Mouse (Mus musculus): Measurements from ENCODE around the gene Zfp106.

GRCm38 (mm10) chr2:120468011-120468410 lies 95.6 kb downstream of the Zfp106 start:
- no peak for TF ChIP-seq CTCF (IDR thresholded peaks at IDR 0.05; ENCODE audit: control insufficient read depth, insufficient read depth, insufficient read length)
- TF ChIP-seq USF1 (IDR thresholded peaks at IDR 0.05; ENCODE audit: low read depth), result no peak
- no peak for TF ChIP-seq MYOD1 (IDR thresholded peaks at IDR 0.05; ENCODE audit: control insufficient read depth, insufficient read length, low read depth)
- no peak for TF ChIP-seq CEBPB (IDR thresholded peaks at IDR 0.05; ENCODE audit: low read depth)
- TF ChIP-seq MYOG (IDR thresholded peaks at IDR 0.05; ENCODE audit: control insufficient read depth, extremely low read depth, insufficient read length), result no peak
